Mouse (Mus musculus) heart, embryonic 10.5 days (tissue): ENCODE results near the gene Ccdc66. TPM values are rescaled to one million over a fixed set of nuclear protein-coding genes. Genes with fewer than 3 reads are reported as not detected.

Experiments used
- DNase-seq: peaks from one replicate; pipeline ENCODE4 v3.0.0-alpha.2; 2017; ENCODE audit warnings: low spot score
- H3K27ac ChIP-seq: fragments of 300-500 bp; sonication (generic); 2 replicates; pipeline ENCODE4 v1.5.1; 2016; ENCODE audit warnings: mild to moderate bottlenecking
- H3K27me3 ChIP-seq: fragments of 300-500 bp; sonication (generic); 2 replicates; pipeline ENCODE4 v1.6.1; 2016; ENCODE audit warnings: mild to moderate bottlenecking; ENCODE audit not compliant: poor library complexity, insufficient read depth, severe bottlenecking
- H3K36me3 ChIP-seq: fragments of 300-500 bp; sonication (generic); 2 replicates; pipeline ENCODE4 v1.6.1; 2016; ENCODE audit warnings: mild to moderate bottlenecking, moderate library complexity
- H3K4me1 ChIP-seq: fragments of 300-500 bp; sonication (generic); 2 replicates; pipeline ENCODE4 v1.6.1; 2016; ENCODE audit warnings: mild to moderate bottlenecking
- H3K4me3 ChIP-seq: fragments of 300-500 bp; sonication (generic); 2 replicates; pipeline ENCODE4 v1.5.1; 2016; ENCODE audit warnings: mild to moderate bottlenecking, moderate library complexity
- H3K9me3 ChIP-seq: fragments of 300-500 bp; sonication (generic); 2 replicates; pipeline ENCODE4 v1.6.1; 2016; ENCODE audit warnings: mild to moderate bottlenecking, moderate library complexity
- WGBS: fragments of 180-500 bp; shearing (Covaris S2); methylation state at CpG from one replicate; pipeline ENCODE4 v1.1.7; 2016; 5-methylcytosine and 5-hydroxymethylcytosine counted together
- polyA plus RNA-seq: library from polyadenylated mRNA; unstranded; fragments of >200 nt; fragmentation: Nextera tagmentation; extraction: Ambion mirVana; gene quantifications from 2 replicates; pipeline ENCODE4 v1.2.1, GENCODE M21; 2016

Ccdc66 gene
- polyA plus RNA-seq, 1 experiment from 2014 or later, result 13.5 TPM

DNA sequence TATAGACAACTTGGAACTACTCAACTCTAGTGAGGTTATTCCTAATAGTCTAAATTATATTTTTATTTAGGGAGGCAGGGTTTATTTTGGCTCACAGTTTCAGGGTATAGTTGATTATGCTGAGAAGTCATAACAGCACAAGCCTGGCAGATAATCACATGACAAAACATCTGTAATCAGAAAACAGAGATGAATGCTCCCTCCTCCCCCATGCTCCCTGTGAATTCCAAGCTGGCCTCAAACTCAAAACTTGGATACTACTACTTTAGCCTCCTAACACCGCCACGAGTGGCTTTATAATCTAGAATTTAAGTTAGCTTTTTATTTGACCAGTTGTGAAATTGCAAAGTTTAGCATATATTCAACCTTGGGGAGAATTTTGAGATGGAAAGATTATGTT, 76.2 kb downstream of the Ccdc66 start:
- H3K27ac ChIP-seq, result no peak overlapping the region
- no peak overlapping the region for H3K4me3 ChIP-seq
- H3K27me3 ChIP-seq, result no peaks in the 10 kb centered on the region
- peaks cover 8% of the 10 kb centered on the region; the same call in 1 of the 2 replicates for H3K4me1 ChIP-seq
- peaks cover 36% of the 10 kb centered on the region for H3K36me3 ChIP-seq
- H3K9me3 ChIP-seq, result peaks cover 3% of the 10 kb centered on the region; the same call in 1 of the 2 replicates
- DNase-seq, result no peak
- WGBS, result 97% methylated on average over 2 of the region's 2 CpGs

Other genes starting within 250 kb of the Ccdc66 start
- gene Fam208a, start 79.6 kb downstream of the Ccdc66 start, polyA plus RNA-seq, result 11.0 and 11.8 TPM in 2 replicates
- 4.8 and 6.2 TPM in 2 replicates for gene Erc2, start 114.0 kb upstream of the Ccdc66 start, polyA plus RNA-seq